Mouse (Mus musculus) MEL (cell line): ENCODE measurements around the gene Gpr180. TPM values are rescaled to one million over a fixed set of nuclear protein-coding genes. Genes with fewer than 3 reads are reported as not detected.

Experiments used
- DNase-seq: peaks from one replicate; pipeline ENCODE4 v3.0.0; 2011; ENCODE audit warnings: low read depth, low spot score
- H3K27ac ChIP-seq: 2 replicates; pipeline ENCODE4 v1.5.1; 2012; ENCODE audit warnings: low read depth, mild to moderate bottlenecking, control low read depth, low read length, moderate library complexity; ENCODE audit not compliant: control insufficient read depth
- H3K27me3 ChIP-seq, 2 experiments: fragments of 150-350 bp in 1 of 2; sonication (generic) in 1 of 2; 2 replicates each; pipeline ENCODE4 v1.6.1; 2012; ENCODE audit warnings: low read length in 2 of 2, mild to moderate bottlenecking in 2 of 2, improper control_type of control experiment in 1 of 2, moderate library complexity in 1 of 2; ENCODE audit not compliant: insufficient read depth in 2 of 2, control insufficient read depth in 1 of 2
- H3K36me3 ChIP-seq, 2 experiments: 2 replicates each; pipeline ENCODE4 v1.6.1; 2012 to 2014; ENCODE audit warnings: low read length in 2 of 2, improper control_type of control experiment in 1 of 2, inconsistent platforms in 1 of 2, mild to moderate bottlenecking in 1 of 2; ENCODE audit not compliant: insufficient read depth in 2 of 2, control insufficient read depth in 1 of 2
- H3K4me1 ChIP-seq, 2 experiments: fragments of 150-350 bp in 1 of 2; sonication (generic) in 1 of 2; 2 replicates each; pipeline ENCODE4 v1.6.1; 2012; ENCODE audit warnings: low read length in 2 of 2, improper control_type of control experiment in 1 of 2, mild to moderate bottlenecking in 1 of 2; ENCODE audit not compliant: insufficient read depth in 2 of 2, control insufficient read depth in 1 of 2
- H3K4me3 ChIP-seq, 2 experiments: fragments of 150-350 bp in 1 of 2; sonication (generic) in 1 of 2; 2 replicates each; pipeline ENCODE4 v1.5.1; 2012; ENCODE audit warnings: low read depth in 2 of 2, low read length in 2 of 2, mild to moderate bottlenecking in 2 of 2, moderate library complexity in 2 of 2, control low read depth in 1 of 2, improper control_type of control experiment in 1 of 2; ENCODE audit not compliant: control insufficient read depth in 1 of 2, insufficient read depth in 1 of 2
- H3K79me2 ChIP-seq: 2 replicates; pipeline ENCODE4 v1.6.1; 2012; ENCODE audit warnings: mild to moderate bottlenecking, low read length, moderate library complexity; ENCODE audit not compliant: control insufficient read depth, poor library complexity, insufficient read depth
- H3K9ac ChIP-seq: 2 replicates; pipeline ENCODE4 v1.6.1; 2012; ENCODE audit warnings: low read depth, mild to moderate bottlenecking, control low read depth, low read length, moderate library complexity; ENCODE audit not compliant: control insufficient read depth, poor library complexity, severe bottlenecking
- H3K9me3 ChIP-seq: fragments of 150-350 bp; sonication (generic); replicated peaks from 2 replicates; pipeline ENCODE4 v1.6.1; 2012; ENCODE audit warnings: mild to moderate bottlenecking, low read length, improper control_type of control experiment, moderate library complexity; ENCODE audit not compliant: insufficient read depth
- CHD1 ChIP-seq: IDR thresholded peaks from 2 replicates; pipeline ENCODE4 v1.6.1; 2012; ENCODE audit warnings: low read depth, mild to moderate bottlenecking, inconsistent platforms, low read length, improper control_type of control experiment
- CHD2 ChIP-seq: IDR thresholded peaks from 2 replicates; pipeline ENCODE4 v1.6.1; 2011; ENCODE audit warnings: low read length, improper control_type of control experiment
- CTCF ChIP-seq, 3 experiments: IDR thresholded peaks in 2 of 3; conservative IDR thresholded peaks in 1 of 3; 2 replicates each; pipeline ENCODE4 v1.5.1; 2011 to 2012; ENCODE audit warnings: low read length in 3 of 3, low read depth in 2 of 3, mild to moderate bottlenecking in 2 of 3, improper control_type of control experiment in 1 of 3, inconsistent platforms in 1 of 3, mixed read lengths in 1 of 3, moderate library complexity in 1 of 3; ENCODE audit not compliant: control insufficient read depth in 1 of 3, insufficient read depth in 1 of 3, poor library complexity in 1 of 3, severe bottlenecking in 1 of 3
- ELF1 ChIP-seq: IDR thresholded peaks from 2 replicates; pipeline ENCODE4 v1.6.1; 2014; ENCODE audit warnings: low read depth, mild to moderate bottlenecking, inconsistent platforms, low read length, improper control_type of control experiment, moderate library complexity
- EP300 ChIP-seq, 2 experiments: IDR thresholded peaks; 2 replicates each; pipeline ENCODE4 v1.6.1; 2011; ENCODE audit warnings: improper control_type of control experiment in 2 of 2, low read length in 2 of 2, low read depth in 1 of 2, mild to moderate bottlenecking in 1 of 2
- ETS1 ChIP-seq: IDR thresholded peaks from 2 replicates; pipeline ENCODE4 v1.6.1; 2012; ENCODE audit warnings: low read depth, mild to moderate bottlenecking, inconsistent platforms, low read length, improper control_type of control experiment, moderate library complexity
- GABPA ChIP-seq: IDR thresholded peaks from 2 replicates; pipeline ENCODE4 v1.6.1; 2012; ENCODE audit warnings: low read depth, mild to moderate bottlenecking, inconsistent platforms, low read length, improper control_type of control experiment, moderate library complexity
- GATA1 ChIP-seq: IDR thresholded peaks from 2 replicates; pipeline ENCODE4 v1.6.1; 2011; ENCODE audit warnings: low read depth, low read length, improper control_type of control experiment
- HCFC1 ChIP-seq: IDR thresholded peaks from 2 replicates; pipeline ENCODE4 v1.6.1; 2012; ENCODE audit warnings: low read depth, mild to moderate bottlenecking, inconsistent platforms, low read length, improper control_type of control experiment, moderate library complexity
- JUND ChIP-seq: IDR thresholded peaks from 2 replicates; pipeline ENCODE4 v1.6.1; 2011; ENCODE audit warnings: low read depth, mild to moderate bottlenecking, improper control_type of control experiment, low read length
- KAT2A ChIP-seq: conservative IDR thresholded peaks from 2 replicates; pipeline ENCODE4 v1.6.1; 2012; ENCODE audit warnings: low read depth, low read length, improper control_type of control experiment, inconsistent platforms
- MAX ChIP-seq: IDR thresholded peaks from 2 replicates; pipeline ENCODE4 v1.6.1; 2011; ENCODE audit warnings: low read length, improper control_type of control experiment
- MAZ ChIP-seq: IDR thresholded peaks from 2 replicates; pipeline ENCODE4 v1.6.1; 2012; ENCODE audit warnings: low read depth, mild to moderate bottlenecking, inconsistent platforms, low read length, improper control_type of control experiment
- MEF2A ChIP-seq: IDR thresholded peaks from 2 replicates; pipeline ENCODE4 v1.6.1; 2014; ENCODE audit warnings: low read depth, mild to moderate bottlenecking, inconsistent platforms, low read length, improper control_type of control experiment; ENCODE audit not compliant: poor library complexity, insufficient replicate concordance, severe bottlenecking; ENCODE audit errors: extremely low read depth
- MXI1 ChIP-seq: IDR thresholded peaks from 2 replicates; pipeline ENCODE4 v1.6.1; 2011; ENCODE audit warnings: mild to moderate bottlenecking, low read depth, low read length, improper control_type of control experiment
- MYB ChIP-seq: IDR thresholded peaks from 2 replicates; pipeline ENCODE4 v1.6.1; 2011; ENCODE audit warnings: mild to moderate bottlenecking, low read depth, low read length, improper control_type of control experiment
- MYC ChIP-seq: IDR thresholded peaks from 2 replicates; pipeline ENCODE4 v1.6.1; 2011; ENCODE audit warnings: low read depth, mild to moderate bottlenecking, low read length, improper control_type of control experiment, moderate library complexity
- NELFE ChIP-seq: IDR thresholded peaks from 2 replicates; pipeline ENCODE4 v1.6.1; 2011; ENCODE audit warnings: low read depth, low read length, improper control_type of control experiment
- NRF1 ChIP-seq: IDR thresholded peaks from 2 replicates; pipeline ENCODE4 v1.6.1; 2014; ENCODE audit warnings: low read depth, mild to moderate bottlenecking, inconsistent platforms, low read length, improper control_type of control experiment, moderate library complexity; ENCODE audit not compliant: poor library complexity, insufficient read depth, severe bottlenecking
- POLR2A ChIP-seq, 2 experiments: IDR thresholded peaks; 2 replicates each; pipeline ENCODE4 v1.6.1; 2011 to 2012; ENCODE audit warnings: low read length in 2 of 2, mild to moderate bottlenecking in 2 of 2, control low read depth in 1 of 2, improper control_type of control experiment in 1 of 2, low read depth in 1 of 2, moderate library complexity in 1 of 2; ENCODE audit not compliant: control insufficient read depth in 1 of 2, insufficient read depth in 1 of 2, poor library complexity in 1 of 2
- POLR2AphosphoS2 ChIP-seq: IDR thresholded peaks from 2 replicates; pipeline ENCODE4 v1.6.1; 2011; ENCODE audit warnings: low read length, improper control_type of control experiment
- POLR2AphosphoS5 ChIP-seq: IDR thresholded peaks from 2 replicates; pipeline ENCODE4 v1.6.1; 2012; ENCODE audit warnings: low read depth, borderline replicate concordance, mild to moderate bottlenecking, inconsistent platforms, low read length, moderate library complexity, mixed read lengths
- RCOR1 ChIP-seq: IDR thresholded peaks from 2 replicates; pipeline ENCODE4 v1.6.1; 2012; ENCODE audit warnings: low read depth, mild to moderate bottlenecking, inconsistent platforms, low read length, improper control_type of control experiment
- SIN3A ChIP-seq: IDR thresholded peaks from 2 replicates; pipeline ENCODE4 v1.6.1; 2012; ENCODE audit warnings: low read length, improper control_type of control experiment, inconsistent platforms
- SMC3 ChIP-seq: IDR thresholded peaks from 2 replicates; pipeline ENCODE4 v1.6.1; 2011; ENCODE audit warnings: low read depth, low read length, improper control_type of control experiment
- TAL1 ChIP-seq: IDR thresholded peaks from 2 replicates; pipeline ENCODE4 v1.6.1; 2012; ENCODE audit warnings: mild to moderate bottlenecking, inconsistent platforms, low read length, moderate library complexity, mixed read lengths
- TBP ChIP-seq: IDR thresholded peaks from 2 replicates; pipeline ENCODE4 v1.8.0; 2011; ENCODE audit warnings: low read depth, low read length, improper control_type of control experiment
- TCF12 ChIP-seq: IDR thresholded peaks from 2 replicates; pipeline ENCODE4 v1.6.1; 2014; ENCODE audit warnings: low read depth, mild to moderate bottlenecking, inconsistent platforms, low read length, improper control_type of control experiment, moderate library complexity
- UBTF ChIP-seq: IDR thresholded peaks from 2 replicates; pipeline ENCODE4 v1.6.1; 2012; ENCODE audit warnings: low read depth, mild to moderate bottlenecking, inconsistent platforms, low read length, improper control_type of control experiment, moderate library complexity, borderline replicate concordance; ENCODE audit not compliant: insufficient read depth
- USF1 ChIP-seq: IDR thresholded peaks from 2 replicates; pipeline ENCODE4 v1.6.1; 2014; ENCODE audit warnings: low read depth, mild to moderate bottlenecking, inconsistent platforms, low read length, improper control_type of control experiment, moderate library complexity
- USF2 ChIP-seq, 2 experiments: IDR thresholded peaks; 2 replicates each; pipeline ENCODE4 v1.6.1; 2011 to 2012; ENCODE audit warnings: improper control_type of control experiment in 2 of 2, low read length in 2 of 2, borderline replicate concordance in 1 of 2, inconsistent platforms in 1 of 2, low read depth in 1 of 2, mild to moderate bottlenecking in 1 of 2; ENCODE audit not compliant: insufficient read depth in 1 of 2
- ZC3H11A ChIP-seq: IDR thresholded peaks from 2 replicates; pipeline ENCODE4 v1.6.1; 2012; ENCODE audit warnings: low read depth, mild to moderate bottlenecking, inconsistent platforms, low read length, improper control_type of control experiment
- ZKSCAN1 ChIP-seq: IDR thresholded peaks from 2 replicates; pipeline ENCODE4 v1.6.1; 2012; ENCODE audit warnings: low read depth, mild to moderate bottlenecking, inconsistent platforms, low read length, improper control_type of control experiment, moderate library complexity
- ZMIZ1 ChIP-seq: IDR thresholded peaks from 2 replicates; pipeline ENCODE4 v1.6.1; 2012; ENCODE audit warnings: low read depth, mild to moderate bottlenecking, inconsistent platforms, low read length, improper control_type of control experiment, moderate library complexity
- ZNF384 ChIP-seq: IDR thresholded peaks from 2 replicates; pipeline ENCODE4 v1.6.1; 2012; ENCODE audit warnings: low read depth, mild to moderate bottlenecking, inconsistent platforms, low read length, improper control_type of control experiment
- polyA plus RNA-seq, 2 experiments: library from polyadenylated mRNA; stranded (reverse) in 1 of 2; unstranded in 1 of 2; fragments of >175 nt in 1 of 2; fragments of >200 nt in 1 of 2; gene quantifications; 2 replicates each; pipeline versions ENCODE4 v1.2.1 to v1.2.4; 2012; ENCODE audit warnings: low replicate concordance in 2 of 2, low read depth in 1 of 2; ENCODE audit not compliant: insufficient read length in 2 of 2, insufficient read depth in 1 of 2, missing spikeins in 1 of 2
- total RNA-seq: library from RNA; depleted of rRNA; stranded (reverse); fragments of 300-350 nt; gene quantifications from 2 replicates; pipeline ENCODE4 v1.2.3, GENCODE M21; 2012

Gpr180 gene
- total and polyA plus RNA-seq, 3 experiments, result 12.6 to 14.8 TPM; not detected in 1

- TF ChIP-seq GATA1 (peak; percentile 75), ZC3H11A (no peak), POLR2AphosphoS2 (no peak), KAT2A (no peak), EP300 (IDR thresholded peaks at IDR 0.05; ENCODE audit: low read depth in 1 of 2, low read length in 2 of 2) (peak in 1 of 2 experiments; percentile 34; a peak in 1 of 4 replicates), ETS1 (0 out of 2 replicates have a peak, but pooled peaks have one; percentile 17), GABPA (no peak), POLR2A (IDR thresholded peaks at IDR 0.05; ENCODE audit: control insufficient read depth in 1 of 2, insufficient read depth in 1 of 2, low read depth in 1 of 2, low read length in 2 of 2, poor library complexity in 1 of 2) (no peak), ZMIZ1 (no peak), SMC3 (no peak), HCFC1 (no peak), NELFE (no peak), RCOR1 (peak; percentile 32; the same call in 1 of the 2 replicates), CHD2 (no peak), NRF1 (no peak), UBTF (no peak), MXI1 (no peak), TAL1 (no peak), ZNF384 (no peak), MAZ (no peak), USF1 (no peak), CHD1 (no peak), CTCF (IDR thresholded peaks at IDR 0.05 in 2 of 3, conservative IDR thresholded peaks at IDR 0.05 in 1 of 3; ENCODE audit: control insufficient read depth in 1 of 3, insufficient read depth in 1 of 3, low read depth in 2 of 3, low read length in 3 of 3, poor library complexity in 1 of 3, severe bottlenecking in 1 of 3) (no peak), ZKSCAN1 (no peak), SIN3A (no peak), ELF1 (no peak), POLR2AphosphoS5 (no peak), MYC (no peak), USF2 (IDR thresholded peaks at IDR 0.05; ENCODE audit: borderline replicate concordance in 1 of 2, insufficient read depth in 1 of 2, low read depth in 1 of 2, low read length in 2 of 2) (no peak), TBP (no peak), MEF2A (no peak), MYB (no peak), MAX (no peak), TCF12 (no peak), JUND (no peak)
- H3K27me3 ChIP-seq, result no peaks in the 10 kb centered on the region
- no peaks in the 10 kb centered on the region for H3K79me2 ChIP-seq
- no peaks in the 10 kb centered on the region for H3K9me3 ChIP-seq
- H3K27ac ChIP-seq, result no peak overlapping the region; the same call in 1 of the 2 replicates
- H3K36me3 ChIP-seq, result peaks cover 0 to 10% of the 10 kb centered on the region in 2 experiments; a peak in 2 of 4 replicates
- H3K9ac ChIP-seq, result no peak overlapping the region
- H3K4me3 ChIP-seq, result peak overlapping the region in 1 of 2 experiments; percentile 38; a peak in 2 of 4 replicates
- peaks cover 5 to 9% of the 10 kb centered on the region in 2 experiments; a peak in 3 of 4 replicates for H3K4me1 ChIP-seq
- DNase-seq, result peak; percentile 62
These were observed 60.1 kb downstream of the Gpr180 start for GRCm38 (mm10) chr14:118197063-118197462.
